Mouse (Mus musculus) spleen, postnatal 10 days (tissue): ENCODE measurements around the gene Arl15.

Experiments
- DNase-seq, 2 experiments: peaks; one replicate each; pipeline ENCODE4 v3.0.0; 2021 to 2022; ENCODE audit warnings: low spot score in 2 of 2

Arl15 gene

DNA sequence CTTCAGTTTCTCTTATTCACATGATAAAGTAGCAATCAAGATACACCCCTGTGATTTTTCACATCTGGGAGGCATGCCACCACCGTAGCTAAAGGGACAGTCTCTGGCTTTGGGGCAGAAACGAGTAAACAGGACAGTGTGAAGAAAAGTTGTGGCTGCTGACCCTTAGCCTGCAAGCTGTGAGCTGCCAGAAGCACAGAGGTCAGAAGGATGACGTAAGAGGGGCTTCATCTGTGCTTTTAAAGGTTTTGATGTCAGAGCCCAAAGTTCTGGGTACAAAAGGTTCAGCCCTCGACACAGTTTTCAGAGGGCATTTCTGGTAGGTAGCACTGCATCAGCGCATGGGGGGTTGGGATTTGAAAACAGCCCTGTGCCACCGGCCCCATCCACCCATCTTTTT is 266.0 kb downstream of the Arl15 start:
- no peak for DNase-seq

GRCm38 (mm10) chr13:114061234-114061633 is 266.9 kb downstream of the Arl15 start:
- DNase-seq = no peak

DNA sequence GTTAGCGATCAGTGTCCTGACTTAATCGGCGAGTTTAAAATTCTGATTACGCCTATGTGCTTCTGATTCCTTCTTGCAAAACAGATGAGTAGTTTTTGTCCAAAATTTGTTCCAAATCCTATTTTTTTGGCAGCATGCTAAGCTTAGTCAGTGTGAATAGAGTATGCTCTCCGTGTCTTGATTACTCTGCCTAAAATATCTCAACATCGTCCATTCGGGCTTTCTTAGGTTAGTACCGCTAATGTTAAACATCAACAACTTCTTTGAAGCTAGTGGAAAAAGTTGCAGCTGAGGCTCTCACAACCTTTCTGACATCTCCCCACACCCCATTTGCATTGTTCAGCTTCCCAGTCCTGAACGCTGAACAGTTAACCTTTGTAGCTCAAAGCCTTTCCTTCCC is 269.8 kb downstream of the Arl15 start:
- no peak for DNase-seq

- no peak for DNase-seq
Measured at GRCm38 (mm10) chr13:114065012-114065411, 270.7 kb downstream of the Arl15 start.

- no peak for DNase-seq
Measured at GRCm38 (mm10) chr13:114068421-114068820, 274.1 kb downstream of the Arl15 start.

DNA sequence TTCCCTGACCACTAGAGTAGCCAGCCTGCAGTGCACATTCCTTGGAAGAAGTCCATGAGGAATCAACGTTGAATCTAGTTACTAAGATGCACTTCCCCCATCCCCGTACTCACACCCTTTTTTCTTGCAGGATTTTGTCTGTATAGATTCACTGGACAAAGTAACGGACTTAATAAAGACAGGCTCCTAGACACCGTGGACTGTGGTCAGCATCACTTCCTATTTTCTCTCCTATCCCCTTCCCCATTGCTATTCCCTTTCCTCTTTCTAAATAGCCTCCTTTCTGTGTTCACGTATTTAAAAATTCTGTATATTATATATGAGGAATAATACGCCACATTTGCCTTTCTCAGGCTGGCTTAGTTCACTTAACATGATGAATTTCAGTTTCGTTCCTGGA is 277.1 kb downstream of the Arl15 start:
- no peak for DNase-seq

- no peak for DNase-seq
Measured at GRCm38 (mm10) chr13:114074471-114074870, 280.2 kb downstream of the Arl15 start.

GRCm38 (mm10) chr13:114075724-114076384 is 281.5 kb downstream of the Arl15 start:
- no peak for DNase-seq

DNA sequence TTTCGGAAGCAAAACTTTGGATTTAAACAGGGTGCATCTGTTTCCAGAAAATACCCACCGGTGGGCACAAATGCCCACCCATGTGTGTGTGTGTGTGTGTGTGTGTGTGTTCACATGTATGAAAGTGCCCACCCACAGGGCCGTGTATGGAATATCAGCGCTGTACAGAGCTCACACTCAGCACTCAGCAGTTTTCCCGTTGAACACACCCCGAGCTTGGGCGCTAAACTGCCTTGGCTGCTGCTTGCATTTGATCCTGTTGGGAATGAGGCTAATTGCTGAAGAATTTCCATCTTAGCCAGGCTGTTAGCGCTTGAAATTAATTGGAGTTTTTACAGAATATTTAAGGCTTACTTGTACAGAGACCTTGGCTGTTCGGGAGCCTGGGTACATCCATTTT is 282.9 kb downstream of the Arl15 start:
- DNase-seq = no peak

DNA sequence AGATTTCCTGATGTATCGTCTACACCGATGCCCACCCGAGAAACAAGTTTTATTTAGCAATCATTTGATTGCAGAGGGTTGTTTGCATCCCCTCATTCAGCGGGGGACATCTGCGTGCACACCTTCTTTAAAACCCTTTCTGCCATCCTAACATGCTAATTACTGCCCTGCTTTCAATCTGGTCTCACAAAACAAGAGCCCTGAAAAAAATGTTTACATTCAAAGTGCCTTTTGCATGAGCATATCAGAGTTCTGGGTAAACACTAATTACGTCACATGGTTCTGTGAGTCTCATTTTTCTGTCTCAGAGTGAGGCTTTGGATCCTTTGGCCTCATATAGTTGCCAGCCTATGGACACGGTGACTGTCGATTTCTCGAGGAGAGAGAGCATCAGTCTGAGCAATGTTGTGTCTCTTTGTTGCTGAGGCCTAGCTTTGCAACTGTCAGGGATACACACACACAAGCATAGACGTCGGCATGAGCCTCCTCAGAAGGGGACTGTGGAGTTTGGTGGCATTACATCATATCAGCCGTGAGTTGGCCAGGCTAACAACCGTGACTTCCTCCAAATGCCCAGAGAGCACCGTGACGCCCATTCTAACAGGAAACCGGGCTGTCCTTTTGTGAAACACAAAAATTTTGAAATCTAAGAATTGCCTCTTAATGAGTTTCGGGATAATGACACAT is 283.4 kb downstream of the Arl15 start:
- no peak for DNase-seq

GRCm38 (mm10) chr13:114078851-114079250 is 284.5 kb downstream of the Arl15 start:
- no peak for DNase-seq

DNA sequence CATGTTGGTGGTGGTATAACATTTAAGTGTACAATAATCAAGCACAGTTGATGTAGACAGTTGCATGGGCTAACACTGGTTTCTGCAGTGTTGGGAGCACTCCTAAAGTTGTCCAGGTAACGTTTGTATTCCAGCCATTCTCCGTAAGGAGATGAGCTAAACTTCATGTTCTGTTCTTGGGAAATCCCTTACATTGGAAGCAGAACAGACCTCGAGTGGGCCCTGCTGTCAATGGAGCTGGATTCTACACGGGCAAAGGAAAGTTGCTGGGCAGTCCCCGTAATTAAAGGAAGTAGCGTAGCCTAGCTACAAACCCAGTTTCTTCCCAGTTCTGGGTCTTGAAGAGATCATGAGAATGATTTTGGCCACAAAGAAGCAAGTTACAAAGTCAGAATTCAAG is 285.4 kb downstream of the Arl15 start:
- DNase-seq = no peak

DNA sequence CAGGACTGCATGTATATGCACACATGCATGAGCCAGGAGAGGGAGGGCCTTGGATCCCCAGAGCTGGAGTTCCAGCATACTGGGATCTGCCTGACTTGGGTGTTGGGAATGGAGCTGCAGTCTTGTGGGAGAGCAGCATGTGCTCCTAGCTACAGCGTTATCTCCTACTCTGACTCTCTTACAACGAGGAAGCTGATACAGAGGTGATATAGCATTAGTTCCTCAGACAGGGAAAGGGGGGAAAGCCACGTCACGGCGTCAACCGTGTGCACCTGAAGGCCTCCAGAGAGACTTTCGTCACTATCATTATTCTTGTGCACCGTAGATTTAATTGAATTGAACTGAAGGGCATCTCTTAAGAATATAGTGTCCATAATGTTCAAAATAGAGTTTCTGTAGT is 286.2 kb downstream of the Arl15 start:
- no peak for DNase-seq

GRCm38 (mm10) chr13:114083570-114084138 is 289.3 kb downstream of the Arl15 start:
- DNase-seq = no peak

DNA sequence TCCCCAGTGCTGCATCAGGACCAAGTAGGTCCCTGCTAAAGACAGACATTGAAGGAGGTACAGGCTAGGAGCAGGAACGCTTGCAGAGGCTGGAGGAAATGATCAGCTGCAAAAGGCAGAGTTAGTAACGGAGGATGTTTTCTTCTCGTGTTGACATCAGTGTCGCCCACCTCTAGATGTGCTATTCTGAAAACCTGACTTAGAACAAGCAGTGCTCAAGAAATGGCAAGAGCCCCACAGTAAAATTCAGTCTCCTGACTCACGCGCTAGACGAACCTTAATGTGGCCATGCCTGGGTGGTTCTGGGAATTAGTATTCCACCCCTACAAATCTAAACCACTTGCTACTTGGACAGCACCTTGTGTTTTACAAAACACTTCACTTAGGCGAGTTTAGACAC is 291.1 kb downstream of the Arl15 start:
- DNase-seq = no peak

GRCm38 (mm10) chr13:114086325-114086724 is 292.0 kb downstream of the Arl15 start:
- no peak for DNase-seq

DNA sequence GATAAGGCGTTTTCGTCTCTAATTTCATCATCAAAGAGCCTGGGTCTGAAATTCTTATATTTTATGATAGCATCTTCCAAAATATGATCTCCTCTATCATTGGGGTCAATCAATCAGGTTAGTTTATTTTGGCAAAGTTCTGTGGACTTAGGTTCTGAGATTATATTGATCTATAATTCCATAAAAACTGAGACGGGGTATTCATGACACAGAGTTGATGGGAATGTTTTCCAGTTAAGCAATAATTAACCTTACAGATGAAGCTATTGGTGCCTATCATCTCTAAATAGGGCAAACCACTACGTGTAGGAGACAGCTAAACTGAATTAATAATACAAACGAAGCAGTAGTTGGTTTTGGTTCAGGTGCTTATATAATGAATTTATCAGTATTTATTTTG is 292.5 kb downstream of the Arl15 start:
- DNase-seq = no peak

DNA sequence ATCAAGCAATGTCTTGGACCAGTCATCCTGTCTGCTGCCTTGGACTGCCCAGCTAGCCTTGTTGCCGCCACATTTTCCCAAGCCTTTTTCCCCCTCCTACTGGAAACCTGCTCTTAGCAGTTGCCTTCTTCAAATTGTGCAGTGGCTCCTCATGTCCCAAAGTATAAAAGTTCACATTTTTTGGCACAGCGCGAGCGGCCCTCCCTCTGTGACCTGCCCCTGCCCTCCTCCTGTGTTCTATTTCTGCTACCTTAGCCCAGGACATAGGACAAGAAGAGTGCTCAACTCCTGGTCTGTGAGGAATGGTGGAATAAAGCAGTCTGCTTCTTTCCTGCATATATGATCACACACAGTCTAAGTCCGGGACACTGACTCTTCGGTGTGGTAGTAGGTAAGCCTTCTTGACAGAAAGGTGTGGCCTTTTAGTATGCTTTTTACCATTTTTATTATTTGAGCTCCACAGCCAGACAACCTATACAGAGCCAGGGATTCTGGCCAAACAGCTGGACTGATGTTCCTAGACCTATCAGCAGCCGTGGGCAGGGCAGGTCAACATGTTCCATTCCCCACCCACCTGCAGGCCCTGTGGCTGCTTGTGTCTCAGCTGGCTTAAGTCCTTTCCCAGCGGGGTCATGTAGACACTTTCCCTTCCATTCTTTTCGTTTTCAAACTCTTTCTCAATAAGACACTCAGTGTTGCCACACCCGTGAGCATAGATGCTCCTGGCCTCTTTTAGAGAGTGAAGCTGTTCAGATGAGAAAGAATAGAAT is 293.6 kb downstream of the Arl15 start:
- DNase-seq = no peak

DNA sequence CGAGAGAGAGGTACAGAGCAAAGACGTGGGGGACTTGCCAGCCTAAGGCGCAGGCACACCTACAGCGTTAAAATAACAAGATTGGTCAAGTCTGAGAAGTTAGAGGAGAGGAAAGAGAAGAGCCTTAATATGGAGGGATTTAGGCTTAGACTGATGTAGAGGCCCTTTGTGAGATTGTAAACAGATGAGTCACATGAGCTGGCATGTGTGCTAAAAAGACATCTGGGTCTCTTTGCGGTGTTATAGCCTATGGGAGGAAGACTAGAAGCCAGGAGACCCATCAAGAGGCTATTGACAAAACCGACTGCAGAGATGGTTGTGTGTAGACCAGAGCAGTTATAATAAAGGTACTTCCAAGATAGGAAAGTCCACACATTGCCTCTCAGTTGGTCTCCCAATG is 296.5 kb downstream of the Arl15 start:
- no peak for DNase-seq

DNA sequence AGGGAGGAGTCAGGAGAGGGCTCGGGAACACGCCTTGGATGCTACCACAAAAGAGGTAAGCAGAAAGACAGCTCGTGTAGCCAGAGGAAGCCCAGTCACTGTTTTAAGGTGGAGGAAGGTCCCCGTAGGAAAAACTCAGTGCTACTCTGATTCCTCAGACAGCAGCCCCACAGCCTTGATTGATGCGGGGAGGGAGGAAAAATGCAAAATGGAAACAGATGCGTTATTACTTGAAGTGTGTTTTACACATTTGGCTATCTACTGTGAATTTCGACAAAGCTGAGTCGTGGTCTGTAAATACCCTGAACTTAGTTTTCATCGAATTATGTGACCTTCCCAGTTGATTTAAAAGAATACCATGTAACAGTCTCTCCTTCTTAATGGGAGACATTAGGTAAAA is 296.9 kb downstream of the Arl15 start:
- DNase-seq = no peak

GRCm38 (mm10) chr13:114094151-114094875 is 300.0 kb downstream of the Arl15 start:
- DNase-seq = no peak

DNA sequence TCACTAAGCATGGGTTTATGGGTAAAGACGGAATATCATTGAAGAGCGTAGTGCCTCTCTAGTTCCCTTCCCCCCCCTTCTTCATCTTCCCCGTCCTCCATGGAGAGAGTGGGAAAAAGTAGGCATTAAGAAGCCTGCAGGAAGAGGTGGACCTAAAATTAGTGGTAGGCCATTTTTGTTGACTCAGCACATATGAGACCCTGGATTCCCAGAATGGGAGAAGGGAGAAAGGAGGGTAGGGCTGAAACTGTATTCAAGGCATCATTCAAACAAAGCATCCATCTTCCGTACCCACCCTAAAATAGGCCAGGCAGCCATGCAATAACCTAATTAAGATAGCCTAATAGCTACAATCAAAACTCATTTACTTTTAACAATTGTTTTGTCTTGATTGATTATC is 301.1 kb downstream of the Arl15 start:
- DNase-seq = no peak
